Mouse (Mus musculus) forebrain, embryonic 14.5 days (tissue): ENCODE data around the gene Syt5. TPM values are rescaled to one million over a fixed set of nuclear protein-coding genes. Genes with fewer than 3 reads are reported as not detected.
"Not testable (repeated sequence)": the region's sequence is repeated elsewhere in the genome, so short reads cannot be mapped to it uniquely, and the experiment has no call there.

Experiments used
- ATAC-seq: fragments of 200-750 bp; cut with Nextera tagmentation; 2 replicates; pipeline ENCODE4 v1.8.0; 2017; ENCODE audit warnings: mild to moderate bottlenecking, moderate library complexity
- DNase-seq: peaks from one replicate; pipeline ENCODE4 v3.0.0-alpha.2; 2015; ENCODE audit warnings: low spot score
- H3K27ac ChIP-seq: fragments of 300-500 bp; sonication (generic); 2 replicates; pipeline ENCODE4 v1.5.1; 2014; ENCODE audit warnings: low read depth, mild to moderate bottlenecking, control low read depth, low read length, moderate library complexity
- H3K27me3 ChIP-seq: fragments of 300-500 bp; sonication (generic); replicated peaks from 2 replicates; pipeline ENCODE4 v1.6.1; 2014; ENCODE audit warnings: low read length, control low read depth, mixed read lengths; ENCODE audit not compliant: control insufficient read depth, insufficient read depth
- H3K36me3 ChIP-seq: fragments of 300-500 bp; sonication (generic); 2 replicates; pipeline ENCODE4 v1.6.1; 2014; ENCODE audit warnings: low read length, control low read depth; ENCODE audit not compliant: control insufficient read depth, insufficient read depth
- H3K4me1 ChIP-seq: fragments of 300-500 bp; sonication (generic); 2 replicates; pipeline ENCODE4 v1.6.1; 2014; ENCODE audit warnings: antibody characterized with exemption, low read length, control low read depth; ENCODE audit not compliant: control insufficient read depth, insufficient read depth
- H3K4me2 ChIP-seq: fragments of 300-500 bp; sonication (generic); 2 replicates; pipeline ENCODE4 v1.6.1; 2014; ENCODE audit warnings: mild to moderate bottlenecking, control low read depth, low read length
- H3K4me3 ChIP-seq: fragments of 300-500 bp; sonication (generic); 2 replicates; pipeline ENCODE4 v1.5.1; 2014; ENCODE audit warnings: low read depth, low read length, control low read depth
- H3K9ac ChIP-seq: fragments of 300-500 bp; sonication (generic); 2 replicates; pipeline ENCODE4 v1.6.1; 2014; ENCODE audit warnings: mild to moderate bottlenecking, low read length, control low read depth, moderate library complexity
- H3K9me3 ChIP-seq: fragments of 300-500 bp; sonication (generic); replicated peaks from 2 replicates; pipeline ENCODE4 v1.6.1; 2016; ENCODE audit warnings: low read length, control low read depth, mixed read lengths; ENCODE audit not compliant: control insufficient read depth
- WGBS: fragments of 180-500 bp; shearing (Covaris S2); extraction: QIAGEN DNeasy Blood & Tissue Kit; methylation state at CpG from one replicate; pipeline ENCODE4 v1.1.7; 2014; 5-methylcytosine and 5-hydroxymethylcytosine counted together
- polyA plus RNA-seq: library from polyadenylated mRNA; unstranded; fragments of >200 nt; fragmentation: Nextera tagmentation; extraction: Ambion mirVana; gene quantifications from 2 replicates; pipeline ENCODE4 v1.2.1, GENCODE M21; 2014

The Syt5 gene
- polyA plus RNA-seq, 1 experiment from 2014 or later = 133 TPM

DNA sequence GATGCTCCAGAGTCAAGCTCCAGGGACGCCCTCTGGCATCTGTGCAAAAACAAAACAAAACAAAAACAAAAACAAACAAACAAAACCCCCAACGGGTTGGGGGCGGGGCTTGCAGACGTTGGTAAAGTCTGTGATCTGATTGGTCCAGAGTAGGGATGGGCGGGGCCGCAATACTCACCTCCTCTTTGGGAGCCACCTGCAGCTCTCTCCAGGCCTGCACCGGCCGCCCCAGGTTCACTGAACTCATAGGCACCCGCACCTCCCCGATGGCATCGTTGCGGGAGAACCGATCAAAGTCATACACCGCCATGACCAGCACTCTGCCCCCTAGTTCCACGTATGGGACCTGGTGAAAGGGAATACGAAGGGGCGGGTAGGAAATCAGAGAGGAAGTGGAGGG is 5.3 kb downstream of the Syt5 start:
- WGBS = 38% methylated on average over 17 of the region's 17 CpGs
- H3K27me3 ChIP-seq = no peaks in the 10 kb centered on the region
- no peak for ATAC-seq
- H3K9me3 ChIP-seq = no peaks in the 10 kb centered on the region
- no peak for DNase-seq
- H3K27ac ChIP-seq = no peak overlapping the region
- H3K4me1 ChIP-seq = peaks cover 6% of the 10 kb centered on the region
- no peak overlapping the region for H3K9ac ChIP-seq
- H3K36me3 ChIP-seq = peaks cover 15% of the 10 kb centered on the region
- H3K4me2 ChIP-seq = no peak overlapping the region
- no peak overlapping the region for H3K4me3 ChIP-seq

DNA sequence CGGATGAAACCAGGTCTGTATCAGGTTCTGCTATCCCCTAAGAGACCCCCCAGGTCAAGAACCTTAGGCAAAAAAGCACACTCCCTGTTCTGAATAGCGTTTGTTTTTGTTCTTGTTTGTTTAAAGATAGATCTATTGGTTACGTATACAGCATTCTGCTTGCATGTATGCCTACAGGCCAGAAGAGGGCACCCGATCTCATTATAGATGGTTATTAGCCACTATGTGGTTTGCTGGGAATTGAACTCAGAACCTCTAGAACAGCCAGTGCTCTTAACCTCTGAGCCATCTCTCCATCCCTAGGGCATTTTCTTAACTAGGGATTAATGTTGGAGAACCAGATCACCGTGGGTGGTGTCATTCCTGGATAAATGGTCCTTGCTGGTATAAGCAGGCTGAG is 6.0 kb downstream of the Syt5 start:
- H3K27me3 ChIP-seq = no peaks in the 10 kb centered on the region
- no peak overlapping the region for H3K4me2 ChIP-seq
- H3K27ac ChIP-seq = no peak overlapping the region
- WGBS = 62% methylated on average over 5 of the region's 5 CpGs
- no peak overlapping the region for H3K4me3 ChIP-seq
- no peak for ATAC-seq
- H3K36me3 ChIP-seq = peaks cover 15% of the 10 kb centered on the region
- H3K9ac ChIP-seq = no peak overlapping the region
- H3K4me1 ChIP-seq = peaks cover 6% of the 10 kb centered on the region
- H3K9me3 ChIP-seq = no peaks in the 10 kb centered on the region
- DNase-seq = no peak

DNA sequence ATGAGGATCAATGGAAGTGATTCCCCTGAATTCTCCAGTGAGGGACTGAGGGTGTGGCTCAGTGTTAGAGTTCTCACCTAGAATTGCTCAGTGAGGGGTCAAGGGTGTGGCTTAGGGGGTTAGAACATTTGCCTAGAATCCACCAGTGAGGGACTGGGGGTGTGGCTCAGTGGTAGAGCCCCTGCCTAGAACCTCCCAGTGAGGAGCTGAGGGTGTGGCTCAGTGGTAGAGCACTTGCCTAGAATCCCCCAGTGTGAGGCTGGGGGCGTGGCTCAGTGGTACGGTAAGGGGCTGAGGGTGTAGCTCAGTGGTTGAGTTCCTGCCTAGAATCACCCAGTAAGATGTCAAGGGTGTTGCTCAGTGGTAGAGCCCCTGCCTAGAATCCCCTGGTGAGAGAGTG is 8.3 kb downstream of the Syt5 start:
- Histone ChIP-seq H3K27me3 (no peaks in the 10 kb centered on the region), H3K4me2 (no peak overlapping the region), H3K4me1 (no peaks in the 10 kb centered on the region), H3K9me3 (no peaks in the 10 kb centered on the region), H3K4me3 (no peak overlapping the region), H3K36me3 (peaks cover 15% of the 10 kb centered on the region), H3K9ac (no peak overlapping the region), H3K27ac (no peak overlapping the region)
- WGBS = 82% methylated on average over 2 of the region's 2 CpGs
- ATAC-seq = no peak
- DNase-seq = no peak

DNA sequence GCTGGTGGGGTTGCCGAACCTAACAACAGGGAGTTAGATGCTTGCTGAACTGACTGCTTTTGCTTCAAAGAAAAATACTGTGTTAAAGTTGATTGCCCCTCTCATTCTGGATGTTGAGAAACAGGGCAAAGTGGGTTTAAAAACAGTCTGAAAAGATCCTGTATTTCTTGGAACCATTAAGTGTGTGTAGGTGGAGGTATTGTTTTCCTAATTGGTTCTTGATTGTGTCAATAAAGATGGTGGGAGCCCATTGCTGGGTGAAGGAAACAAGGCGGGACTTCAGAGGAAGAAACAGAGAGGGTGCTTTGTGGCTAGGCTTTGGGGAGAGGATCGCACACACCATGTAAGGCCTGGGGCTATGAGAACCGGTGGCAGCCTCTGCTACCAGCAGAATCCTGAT is 10.2 kb downstream of the Syt5 start:
- ATAC-seq = no peak
- H3K36me3 ChIP-seq = peaks cover 14% of the 10 kb centered on the region
- no peaks in the 10 kb centered on the region for H3K27me3 ChIP-seq
- no peaks in the 10 kb centered on the region for H3K9me3 ChIP-seq
- 58% methylated on average over 4 of the region's 4 CpGs for WGBS
- no peak overlapping the region for H3K4me2 ChIP-seq
- DNase-seq = no peak
- peaks cover 2% of the 10 kb centered on the region; the same call in 1 of the 2 replicates for H3K4me1 ChIP-seq
- H3K9ac ChIP-seq = no peak overlapping the region
- H3K27ac ChIP-seq = no peak overlapping the region
- no peak overlapping the region for H3K4me3 ChIP-seq

DNA sequence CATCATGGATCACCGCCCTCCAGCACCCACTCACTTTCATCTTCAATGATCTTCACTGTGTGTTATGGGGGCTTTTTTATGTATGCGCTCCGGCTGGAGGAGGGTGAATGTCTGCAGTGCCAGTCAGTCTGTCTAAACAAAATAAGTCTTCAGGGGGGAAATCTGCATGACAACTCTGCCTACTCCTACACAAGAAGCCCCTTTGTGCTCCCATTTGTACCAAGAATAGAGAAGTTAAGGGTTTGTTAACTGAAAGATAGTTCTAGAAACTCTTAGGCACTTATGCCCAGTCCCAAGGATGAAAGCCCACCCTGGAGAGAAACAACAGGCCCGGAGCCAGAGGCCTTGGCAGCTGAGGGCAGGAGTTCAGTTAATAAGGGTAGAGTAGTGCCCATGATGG is 11.0 kb downstream of the Syt5 start:
- no peak overlapping the region for H3K27ac ChIP-seq
- H3K9me3 ChIP-seq = no peaks in the 10 kb centered on the region
- H3K9ac ChIP-seq = no peak overlapping the region
- H3K4me2 ChIP-seq = no peak overlapping the region
- no peaks in the 10 kb centered on the region for H3K27me3 ChIP-seq
- no peak overlapping the region for H3K4me3 ChIP-seq
- H3K4me1 ChIP-seq = peaks cover 2% of the 10 kb centered on the region; the same call in 1 of the 2 replicates
- H3K36me3 ChIP-seq = peaks cover 10% of the 10 kb centered on the region
- no peak for ATAC-seq
- DNase-seq = no peak
- 82% methylated on average over 4 of the region's 4 CpGs for WGBS

DNA sequence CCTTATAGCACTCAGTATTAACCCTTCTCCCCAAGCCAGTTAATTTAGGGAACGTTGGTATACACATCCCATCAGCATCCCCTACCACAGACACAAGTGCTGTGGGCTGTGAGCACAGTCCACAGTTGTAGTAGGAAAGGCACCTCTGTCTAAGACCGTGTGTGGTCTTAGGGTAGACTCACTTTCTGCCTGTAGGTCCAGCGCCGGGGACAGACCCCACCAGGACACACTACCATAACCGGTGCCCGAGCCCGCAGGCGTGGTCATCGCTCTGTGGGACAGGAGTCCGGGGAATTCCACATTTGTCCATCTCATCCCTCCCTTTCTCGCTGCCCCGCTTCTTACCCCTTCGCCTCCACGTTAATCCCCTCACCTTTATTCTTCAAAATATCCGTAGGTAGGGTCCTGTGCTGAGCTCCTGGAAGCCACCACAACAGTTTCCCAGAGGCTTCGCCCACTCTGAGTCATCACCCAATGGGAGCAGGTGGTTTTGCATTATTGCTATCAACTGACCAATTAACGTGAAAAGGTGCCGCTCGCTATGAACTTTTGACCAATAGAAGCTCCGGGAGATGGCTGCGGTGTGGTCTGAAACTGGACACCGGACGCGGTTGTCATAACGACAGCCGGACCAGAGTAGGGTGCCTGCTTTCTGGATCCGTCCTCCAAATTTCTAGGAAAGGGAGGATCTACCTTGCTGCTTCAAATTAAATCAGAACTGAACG is 15.2 kb downstream of the Syt5 start, which contains the start of gene Dnaaf3:
TSS of gene Dnaaf3 (minus strand) at position 449 of the 725 bp plus-strand sequence.
- 2% methylated on average over 28 of the region's 28 CpGs for WGBS
- peak; percentile 78 for DNase-seq
- peak within 1 kb of the TSS; percentile 17; the same call in 1 of the 2 replicates for H3K9ac ChIP-seq

DNA sequence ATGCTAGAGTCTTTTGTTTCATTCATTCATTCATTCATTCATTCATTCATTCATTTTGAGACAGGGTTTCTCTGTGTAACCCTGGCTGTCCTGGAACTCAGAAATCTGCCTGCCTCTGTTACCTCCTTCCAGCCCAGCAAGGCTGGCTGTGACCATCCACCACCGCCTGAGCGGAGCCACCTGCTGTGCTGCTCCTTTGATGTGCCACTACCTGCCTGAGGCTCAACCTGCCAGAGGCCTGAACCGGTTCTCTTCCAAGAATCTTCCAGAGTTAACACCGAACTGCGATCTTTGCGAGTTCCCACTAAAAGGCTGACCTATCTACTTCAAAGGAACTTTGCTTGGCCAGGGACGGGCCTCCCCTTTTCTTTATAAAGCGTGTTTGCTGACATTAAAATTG is 17.2 kb downstream of the Syt5 start:
- not testable (repeated sequence) for H3K9ac ChIP-seq, H3K36me3 ChIP-seq, H3K4me2 ChIP-seq, ATAC-seq, H3K4me3 ChIP-seq, H3K27ac ChIP-seq, H3K27me3 ChIP-seq, H3K4me1 ChIP-seq, DNase-seq, H3K9me3 ChIP-seq
- 49% methylated on average over 6 of the region's 8 CpGs for WGBS

More for the DNA sequence above, 15.2 kb downstream of the Syt5 start, which contains the start of gene Dnaaf3:
- peak within 1 kb of the TSS; percentile 17 for H3K4me3 ChIP-seq
- peak within 1 kb of the TSS; percentile 46 for H3K4me2 ChIP-seq
- peak; percentile 85 for ATAC-seq
- peaks cover 2% of the 10 kb centered on the region; the same call in 1 of the 2 replicates for H3K4me1 ChIP-seq
- no peaks in the 10 kb centered on the region for H3K36me3 ChIP-seq
- H3K27ac ChIP-seq = no peak within 1 kb of the TSS
- H3K27me3 ChIP-seq = no peaks in the 10 kb centered on the region
- H3K9me3 ChIP-seq = no peaks in the 10 kb centered on the region

DNA sequence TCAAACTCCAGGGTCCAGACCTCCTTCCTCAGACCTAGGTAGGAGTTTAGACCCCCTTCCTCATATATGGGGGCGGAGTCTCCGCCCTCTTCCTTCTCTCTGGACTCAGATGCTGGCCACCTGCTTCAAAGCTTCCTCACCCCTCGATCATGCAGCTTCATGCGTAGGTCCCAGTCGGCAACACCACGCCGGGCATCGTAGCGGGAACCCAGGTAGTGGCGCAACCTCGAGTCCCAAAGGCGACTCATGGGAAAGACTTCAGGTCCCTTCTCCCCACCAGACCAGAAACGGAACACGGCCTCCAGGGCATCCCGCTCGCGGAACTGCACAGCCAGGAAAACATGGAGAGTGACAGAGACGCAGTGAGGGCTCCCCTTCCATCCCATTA is 20.0 kb downstream of the Syt5 start:
- Histone ChIP-seq H3K27me3 (no peaks in the 10 kb centered on the region), H3K4me1 (peaks cover 1% of the 10 kb centered on the region; the same call in 1 of the 2 replicates), H3K9ac (no peak overlapping the region), H3K4me3 (no peak overlapping the region), H3K36me3 (no peaks in the 10 kb centered on the region), H3K9me3 (no peaks in the 10 kb centered on the region), H3K4me2 (peak overlapping the region; percentile 54), H3K27ac (no peak overlapping the region)
- no peak; the same call in 1 of the 2 replicates for ATAC-seq
- WGBS = 45% methylated on average over 18 of the region's 18 CpGs
- DNase-seq = no peak
